Mouse (Mus musculus) heart, embryonic 14.5 days (tissue): ENCODE results near the gene Rab3ip. TPM values are rescaled to one million over a fixed set of nuclear protein-coding genes. Genes with fewer than 3 reads are reported as not detected.

ENCODE experiments used
- ATAC-seq: fragments of 200-750 bp; cut with Nextera tagmentation; 2 replicates; pipeline ENCODE4 v1.8.0; 2017; ENCODE audit warnings: low read depth, moderate TSS enrichment; ENCODE audit not compliant: insufficient number of reproducible peaks, insufficient read depth, low FRiP score
- H3K27ac ChIP-seq, 2 experiments: fragments of 200-500 bp in 1 of 2; fragments of 300-500 bp in 1 of 2; sonication (generic) in 1 of 2; replicated peaks in 1 of 2; 2 replicates each; pipeline ENCODE4 v1.5.1; 2012 to 2014; ENCODE audit warnings: low read depth in 2 of 2, low read length in 2 of 2, control low read depth in 1 of 2, mild to moderate bottlenecking in 1 of 2, mixed read lengths in 1 of 2; ENCODE audit not compliant: control insufficient read depth in 1 of 2, insufficient read depth in 1 of 2
- H3K27me3 ChIP-seq: fragments of 300-500 bp; sonication (generic); 2 replicates; pipeline ENCODE4 v1.6.1; 2014; ENCODE audit warnings: mild to moderate bottlenecking, low read length, control low read depth; ENCODE audit not compliant: control insufficient read depth, insufficient read depth
- H3K36me3 ChIP-seq: fragments of 300-500 bp; sonication (generic); 2 replicates; pipeline ENCODE4 v1.6.1; 2014; ENCODE audit warnings: mild to moderate bottlenecking, control low read depth, low read length, mixed read lengths; ENCODE audit not compliant: control insufficient read depth, insufficient read depth
- H3K4me1 ChIP-seq, 2 experiments: fragments of 200-500 bp in 1 of 2; fragments of 300-500 bp in 1 of 2; sonication (generic) in 1 of 2; 2 replicates each; pipeline ENCODE4 v1.6.1; 2012 to 2014; ENCODE audit warnings: low read length in 2 of 2, control low read depth in 1 of 2, mixed read lengths in 1 of 2; ENCODE audit not compliant: control insufficient read depth in 2 of 2, insufficient read depth in 2 of 2
- H3K4me2 ChIP-seq: fragments of 300-500 bp; sonication (generic); 2 replicates; pipeline ENCODE4 v1.6.1; 2014; ENCODE audit warnings: mild to moderate bottlenecking, low read length
- H3K4me3 ChIP-seq, 2 experiments: fragments of 200-500 bp in 1 of 2; fragments of 300-500 bp in 1 of 2; sonication (generic) in 1 of 2; 2 replicates each; pipeline ENCODE4 v1.5.1; 2012 to 2014; ENCODE audit warnings: low read length in 2 of 2, mild to moderate bottlenecking in 2 of 2, control low read depth in 1 of 2, low read depth in 1 of 2, moderate library complexity in 1 of 2; ENCODE audit not compliant: control insufficient read depth in 1 of 2, insufficient read depth in 1 of 2
- H3K9ac ChIP-seq: fragments of 300-500 bp; sonication (generic); 2 replicates; pipeline ENCODE4 v1.6.1; 2014; ENCODE audit warnings: mild to moderate bottlenecking, low read length
- H3K9me3 ChIP-seq: fragments of 300-500 bp; sonication (generic); 2 replicates; pipeline ENCODE4 v1.6.1; 2016; ENCODE audit warnings: low read length, control low read depth; ENCODE audit not compliant: control insufficient read depth
- WGBS: fragments of 180-500 bp; shearing (Covaris S2); extraction: QIAGEN DNeasy Blood & Tissue Kit; methylation state at CpG from one replicate; pipeline ENCODE4 v1.1.7; 2014; 5-methylcytosine and 5-hydroxymethylcytosine counted together
- polyA plus RNA-seq: library from polyadenylated mRNA; unstranded; fragments of >200 nt; fragmentation: Nextera tagmentation; extraction: Ambion mirVana; gene quantifications from 2 replicates; pipeline ENCODE4 v1.2.1, GENCODE M21; 2014

Gene Rab3ip
- polyA plus RNA-seq, 1 experiment from 2014 or later, result 66.2 TPM

GRCm38 (mm10) chr10:116915286-116915685 is 35.3 kb downstream of the Rab3ip start:
- WGBS, result 91% methylated on average over 8 of the region's 8 CpGs
- Histone ChIP-seq H3K27me3 (no peaks in the 10 kb centered on the region), H3K4me1 (no peaks in the 10 kb centered on the region; a peak in 1 of 4 replicates), H3K4me3 (no peak overlapping the region), H3K9me3 (no peaks in the 10 kb centered on the region), H3K27ac (peak overlapping the region in 1 of 2 experiments; percentile 61; a peak in 3 of 4 replicates), H3K9ac (no peak overlapping the region), H3K36me3 (peaks cover 87% of the 10 kb centered on the region), H3K4me2 (no peak overlapping the region)
- ATAC-seq, result no peak

- Histone ChIP-seq H3K27ac (peak overlapping the region in 1 of 2 experiments; percentile 61; a peak in 2 of 4 replicates), H3K9me3 (no peaks in the 10 kb centered on the region), H3K4me1 (no peaks in the 10 kb centered on the region; a peak in 1 of 4 replicates), H3K9ac (no peak overlapping the region), H3K4me3 (no peak overlapping the region), H3K4me2 (no peak overlapping the region), H3K36me3 (peaks cover 87% of the 10 kb centered on the region), H3K27me3 (no peaks in the 10 kb centered on the region)
- peak; percentile 74 for ATAC-seq
- WGBS, result 64% methylated on average over 9 of the region's 9 CpGs
Measured at GRCm38 (mm10) chr10:116914586-116914985, 36.0 kb downstream of the Rab3ip start.

DNA sequence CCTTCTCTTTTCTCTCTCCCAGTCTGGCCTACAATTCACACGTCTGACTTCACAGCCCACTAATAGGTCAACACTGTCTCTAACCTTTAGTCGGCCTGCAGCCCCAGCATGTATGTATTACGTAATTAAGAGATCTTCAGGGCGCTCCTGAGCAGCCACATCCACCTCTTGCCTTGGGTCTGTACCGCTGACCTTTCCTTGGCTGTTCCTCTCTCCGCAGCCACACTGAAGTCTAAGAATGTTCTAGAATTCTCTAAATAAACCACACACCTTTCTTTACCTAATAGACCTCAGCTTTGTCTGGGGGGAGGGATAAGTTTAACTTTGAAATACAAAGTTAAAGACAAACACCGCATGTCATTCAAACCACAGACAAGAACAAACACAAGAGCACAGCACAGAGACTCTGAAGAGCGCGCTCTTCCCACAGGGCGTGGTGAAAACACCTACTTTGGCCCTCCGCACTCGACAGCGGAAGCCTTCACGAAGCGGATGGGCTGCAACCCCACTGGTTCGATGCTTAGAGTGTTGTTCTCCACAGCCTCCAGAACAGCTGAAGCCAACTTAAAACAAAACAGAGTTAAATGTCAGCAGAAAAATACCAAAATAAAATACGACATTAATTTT is 36.8 kb downstream of the Rab3ip start:
- Histone ChIP-seq H3K27me3 (no peaks in the 10 kb centered on the region), H3K9me3 (no peaks in the 10 kb centered on the region), H3K4me1 (no peaks in the 10 kb centered on the region; a peak in 1 of 4 replicates), H3K4me2 (no peak overlapping the region), H3K4me3 (no peak overlapping the region), H3K36me3 (peaks cover 87% of the 10 kb centered on the region), H3K9ac (no peak overlapping the region), H3K27ac (no peak overlapping the region)
- WGBS, result 91% methylated on average over 17 of the region's 17 CpGs
- no peak for ATAC-seq

DNA sequence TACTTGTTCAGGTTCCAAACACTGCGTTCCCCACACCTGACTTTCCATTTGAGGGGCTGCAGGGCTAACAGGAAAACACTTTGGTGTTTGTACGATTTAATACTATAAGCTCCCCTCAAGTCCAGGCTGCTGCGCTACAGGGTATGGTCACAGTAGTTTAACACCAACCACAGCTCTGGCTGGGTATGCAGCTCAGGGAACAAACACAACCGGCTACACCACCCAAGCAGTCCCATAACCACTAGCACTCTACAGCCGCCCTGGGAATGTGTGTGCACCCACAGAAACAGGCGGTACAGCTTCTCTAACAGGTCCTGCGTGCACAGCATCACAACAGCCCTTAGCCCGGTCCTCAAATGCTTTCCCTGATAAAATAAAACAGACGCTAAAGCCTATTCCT is 37.7 kb downstream of the Rab3ip start:
- Histone ChIP-seq H3K36me3 (peaks cover 87% of the 10 kb centered on the region), H3K4me2 (no peak overlapping the region), H3K9ac (no peak overlapping the region), H3K27ac (no peak overlapping the region), H3K9me3 (no peaks in the 10 kb centered on the region), H3K4me3 (no peak overlapping the region), H3K27me3 (no peaks in the 10 kb centered on the region), H3K4me1 (no peaks in the 10 kb centered on the region; a peak in 1 of 4 replicates)
- no peak for ATAC-seq
- 86% methylated on average over 9 of the region's 9 CpGs for WGBS

GRCm38 (mm10) chr10:116908901-116909642 is 41.5 kb downstream of the Rab3ip start:
- H3K36me3 ChIP-seq, result peaks cover 91% of the 10 kb centered on the region

DNA sequence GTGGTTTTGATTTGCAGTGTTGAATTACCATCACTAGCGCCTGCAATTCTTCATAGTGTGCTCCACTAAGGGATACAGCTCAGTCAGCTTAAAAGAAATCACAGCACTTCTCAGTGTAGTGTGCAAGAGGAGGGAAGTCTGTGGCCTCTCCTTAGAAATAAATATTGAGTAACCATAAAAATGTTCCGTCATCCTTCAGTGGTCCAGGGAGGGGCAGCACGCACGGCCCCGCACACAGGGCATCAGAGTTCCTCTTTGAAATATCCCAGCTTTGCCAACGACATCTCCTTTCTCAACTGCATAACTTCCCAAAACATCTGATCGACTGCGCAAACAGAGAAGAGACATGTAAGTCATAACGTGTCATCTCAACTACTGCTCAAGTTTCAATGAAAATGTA is 43.8 kb downstream of the Rab3ip start:
- H3K4me1 ChIP-seq, result no peaks in the 10 kb centered on the region
- no peak overlapping the region for H3K4me2 ChIP-seq
- no peak for ATAC-seq
- peaks cover 71% of the 10 kb centered on the region for H3K36me3 ChIP-seq
- H3K27ac ChIP-seq, result no peak overlapping the region
- 94% methylated on average over 9 of the region's 9 CpGs for WGBS
- H3K9me3 ChIP-seq, result no peaks in the 10 kb centered on the region
- H3K9ac ChIP-seq, result no peak overlapping the region
- H3K4me3 ChIP-seq, result no peak overlapping the region
- H3K27me3 ChIP-seq, result no peaks in the 10 kb centered on the region

More at GRCm38 (mm10) chr10:116908901-116909642, 41.5 kb downstream of the Rab3ip start:
- H3K27me3 ChIP-seq, result no peaks in the 10 kb centered on the region
- no peak for ATAC-seq
- H3K4me2 ChIP-seq, result no peak overlapping the region
- H3K4me1 ChIP-seq, result no peaks in the 10 kb centered on the region
- H3K4me3 ChIP-seq, result no peak overlapping the region
- H3K9me3 ChIP-seq, result no peaks in the 10 kb centered on the region
- H3K27ac ChIP-seq, result peak overlapping the region in 1 of 2 experiments; percentile 37; a peak in 1 of 4 replicates
- 41% methylated on average over 15 of the region's 15 CpGs for whole genome bisulfite sequencing
- H3K9ac ChIP-seq, result no peak overlapping the region

DNA sequence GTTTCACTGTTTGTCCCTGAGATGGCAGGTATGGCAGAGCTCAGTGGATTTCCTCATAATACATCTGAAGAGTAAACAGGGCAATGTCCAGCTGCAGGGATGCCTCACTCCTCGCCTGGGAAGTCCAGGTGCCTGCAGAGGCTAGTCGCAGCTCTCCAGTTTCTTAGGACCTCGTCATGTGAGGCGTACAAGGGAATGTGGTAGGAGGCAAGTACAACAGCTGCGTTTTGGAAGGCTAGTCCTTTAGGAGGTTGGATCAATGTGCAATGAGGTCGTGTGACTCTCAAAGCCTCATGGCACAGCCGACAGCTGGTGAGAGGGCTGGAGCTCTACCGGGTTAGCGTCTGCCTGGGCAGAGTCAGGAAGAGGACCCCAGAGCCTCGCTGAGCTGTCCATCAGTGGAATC is 46.1 kb downstream of the Rab3ip start:
- no peak overlapping the region for H3K27ac ChIP-seq
- H3K4me3 ChIP-seq, result no peak overlapping the region
- peaks cover 48% of the 10 kb centered on the region for H3K36me3 ChIP-seq
- ATAC-seq, result no peak
- no peaks in the 10 kb centered on the region for H3K4me1 ChIP-seq
- H3K9ac ChIP-seq, result no peak overlapping the region
- no peak overlapping the region for H3K4me2 ChIP-seq
- whole genome bisulfite sequencing, result 76% methylated on average over 10 of the region's 10 CpGs
- no peaks in the 10 kb centered on the region for H3K9me3 ChIP-seq
- H3K27me3 ChIP-seq, result no peaks in the 10 kb centered on the region
